Mouse (Mus musculus): ENCODE measurements around the gene Nab2. TPM values are rescaled to one million over a fixed set of nuclear protein-coding genes. Genes with fewer than 3 reads are reported as not detected.

Nab2 gene
- total and polyA plus RNA-seq, 2 experiments from 2014 or later, result 4.5 to 12.9 TPM

- H3K36me3 ChIP-seq (ENCODE audit: insufficient read depth), result no peaks in the 10 kb centered on the region
- WGBS, result 93% methylated on average over 3 of the region's 3 CpGs
- H3K4me1 ChIP-seq (ENCODE audit: insufficient read depth), result 0 out of 2 replicates have a peak, but pooled peaks cover 5% of the 10 kb centered on the region
- H3K4me2 ChIP-seq (ENCODE audit: low read depth), result no peak overlapping the region
- no peak overlapping the region for H3K4me3 ChIP-seq (ENCODE audit: low read depth, low read length)
- ATAC-seq (no peak), DNase-seq (no peak)
- H3K27ac ChIP-seq (ENCODE audit: low read depth, low read length), result no peak overlapping the region
- no peaks in the 10 kb centered on the region for H3K27me3 ChIP-seq (ENCODE audit: insufficient read depth, low read length)
- TF ChIP-seq CTCF (IDR thresholded peaks at IDR 0.05; ENCODE audit: low read depth), result no peak
- H3K9me3 ChIP-seq (ENCODE audit: low read length), result no peaks in the 10 kb centered on the region
- no peak overlapping the region for H3K9ac ChIP-seq
Measured at GRCm38 (mm10) chr10:127679881-127680280, 11.5 kb upstream of the Nab2 start.

- H3K9ac ChIP-seq, result no peak overlapping the region
- TF ChIP-seq CTCF (IDR thresholded peaks at IDR 0.05; ENCODE audit: low read depth), result no peak
- 72% methylated on average over 1 of the region's 1 CpGs for WGBS
Measured at GRCm38 (mm10) chr10:127679208-127679607, 10.8 kb upstream of the Nab2 start.

GRCm38 (mm10) chr10:127677591-127678336 is 9.4 kb upstream of the Nab2 start:
- WGBS, result 12% methylated on average over 14 of the region's 14 CpGs

More at GRCm38 (mm10) chr10:127679208-127679607, 10.8 kb upstream of the Nab2 start:
- Histone ChIP-seq H3K9me3 (ENCODE audit: low read length) (no peaks in the 10 kb centered on the region), H3K27ac (ENCODE audit: low read depth, low read length) (no peak overlapping the region), H3K4me3 (ENCODE audit: low read depth, low read length) (no peak overlapping the region), H3K36me3 (ENCODE audit: insufficient read depth) (no peaks in the 10 kb centered on the region), H3K4me2 (ENCODE audit: low read depth) (no peak overlapping the region), H3K27me3 (ENCODE audit: insufficient read depth, low read length) (no peaks in the 10 kb centered on the region), H3K4me1 (ENCODE audit: insufficient read depth) (0 out of 2 replicates have a peak, but pooled peaks cover 5% of the 10 kb centered on the region)
- DNase-seq (no peak), ATAC-seq (no peak)

GRCm38 (mm10) chr10:127676691-127677548 is 8.6 kb upstream of the Nab2 start:
- peak overlapping the region; percentile 78 for H3K4me3 ChIP-seq (ENCODE audit: low read depth, low read length)
- H3K4me2 ChIP-seq (ENCODE audit: low read depth), result peak overlapping the region; percentile 97
- DNase-seq (peak; percentile 99), ATAC-seq (peak; percentile 96)
- H3K27ac ChIP-seq (ENCODE audit: low read depth, low read length), result peak overlapping the region; percentile 74
- TF ChIP-seq CTCF (IDR thresholded peaks at IDR 0.05; ENCODE audit: low read depth), result no peak
- H3K9ac ChIP-seq, result peak overlapping the region; percentile 58
- no peaks in the 10 kb centered on the region for H3K36me3 ChIP-seq (ENCODE audit: insufficient read depth)
- no peaks in the 10 kb centered on the region for H3K9me3 ChIP-seq (ENCODE audit: low read length)
- under 1% methylated on average over 71 of the region's 71 CpGs for WGBS
- H3K27me3 ChIP-seq (ENCODE audit: insufficient read depth, low read length), result no peaks in the 10 kb centered on the region
- 0 out of 2 replicates have a peak, but pooled peaks cover 5% of the 10 kb centered on the region for H3K4me1 ChIP-seq (ENCODE audit: insufficient read depth)

More at GRCm38 (mm10) chr10:127677591-127678336, 9.4 kb upstream of the Nab2 start:
- TF ChIP-seq CTCF (IDR thresholded peaks at IDR 0.05; ENCODE audit: low read depth), result peak; percentile 88
- Histone ChIP-seq H3K9ac (peak overlapping the region; percentile 58; the same call in 1 of the 2 replicates), H3K36me3 (ENCODE audit: insufficient read depth) (no peaks in the 10 kb centered on the region), H3K4me3 (ENCODE audit: low read depth, low read length) (peak overlapping the region; percentile 78), H3K27me3 (ENCODE audit: insufficient read depth, low read length) (no peaks in the 10 kb centered on the region), H3K4me2 (ENCODE audit: low read depth) (peak overlapping the region; percentile 97), H3K9me3 (ENCODE audit: low read length) (no peaks in the 10 kb centered on the region), H3K4me1 (ENCODE audit: insufficient read depth) (0 out of 2 replicates have a peak, but pooled peaks cover 5% of the 10 kb centered on the region), H3K27ac (ENCODE audit: low read depth, low read length) (no peak overlapping the region)
- no peak for ATAC-seq
- DNase-seq, result peak; percentile 74

GRCm38 (mm10) chr10:127675859-127676398 is 7.6 kb upstream of the Nab2 start:
- peak overlapping the region; percentile 48 for H3K4me2 ChIP-seq (ENCODE audit: low read depth)
- no peak overlapping the region for H3K9ac ChIP-seq
- WGBS, result 52% methylated on average over 5 of the region's 5 CpGs
- no peak for ATAC-seq
- DNase-seq, result no peak
- peak overlapping the region; percentile 78 for H3K4me3 ChIP-seq (ENCODE audit: low read depth, low read length)
- H3K27me3 ChIP-seq (ENCODE audit: insufficient read depth, low read length), result no peaks in the 10 kb centered on the region
- TF ChIP-seq CTCF (IDR thresholded peaks at IDR 0.05; ENCODE audit: low read depth), result no peak
- H3K27ac ChIP-seq (ENCODE audit: low read depth, low read length), result peak overlapping the region; percentile 74; the same call in 1 of the 2 replicates
- no peaks in the 10 kb centered on the region for H3K36me3 ChIP-seq (ENCODE audit: insufficient read depth)
- H3K9me3 ChIP-seq (ENCODE audit: low read length), result no peaks in the 10 kb centered on the region
- H3K4me1 ChIP-seq (ENCODE audit: insufficient read depth), result 0 out of 2 replicates have a peak, but pooled peaks cover 5% of the 10 kb centered on the region

GRCm38 (mm10) chr10:127674794-127675522 is 6.6 kb upstream of the Nab2 start:
- DNase-seq, result peak; percentile 90
- H3K4me3 ChIP-seq (ENCODE audit: low read depth, low read length), result no peak overlapping the region
- H3K27me3 ChIP-seq (ENCODE audit: insufficient read depth, low read length), result no peaks in the 10 kb centered on the region
- H3K9ac ChIP-seq, result no peak overlapping the region
- TF ChIP-seq CTCF (IDR thresholded peaks at IDR 0.05; ENCODE audit: low read depth), result peak; percentile 100
- no peak overlapping the region for H3K4me2 ChIP-seq (ENCODE audit: low read depth)
- H3K9me3 ChIP-seq (ENCODE audit: low read length), result no peaks in the 10 kb centered on the region
- ATAC-seq, result peak; percentile 58
- 0 out of 2 replicates have a peak, but pooled peaks cover 5% of the 10 kb centered on the region for H3K4me1 ChIP-seq (ENCODE audit: insufficient read depth)
- WGBS, result 78% methylated on average over 8 of the region's 8 CpGs
- no peaks in the 10 kb centered on the region for H3K36me3 ChIP-seq (ENCODE audit: insufficient read depth)
- H3K27ac ChIP-seq (ENCODE audit: low read depth, low read length), result peak overlapping the region; percentile 62; the same call in 1 of the 2 replicates
